Mouse (Mus musculus): ENCODE measurements at regions not wholly inside any gene's neighbourhood (a gene's known extent, or its start where the extent isn't known, plus 50 kb on each side); places are given as distances from the start of the nearest gene placed in this dataset.

DNA sequence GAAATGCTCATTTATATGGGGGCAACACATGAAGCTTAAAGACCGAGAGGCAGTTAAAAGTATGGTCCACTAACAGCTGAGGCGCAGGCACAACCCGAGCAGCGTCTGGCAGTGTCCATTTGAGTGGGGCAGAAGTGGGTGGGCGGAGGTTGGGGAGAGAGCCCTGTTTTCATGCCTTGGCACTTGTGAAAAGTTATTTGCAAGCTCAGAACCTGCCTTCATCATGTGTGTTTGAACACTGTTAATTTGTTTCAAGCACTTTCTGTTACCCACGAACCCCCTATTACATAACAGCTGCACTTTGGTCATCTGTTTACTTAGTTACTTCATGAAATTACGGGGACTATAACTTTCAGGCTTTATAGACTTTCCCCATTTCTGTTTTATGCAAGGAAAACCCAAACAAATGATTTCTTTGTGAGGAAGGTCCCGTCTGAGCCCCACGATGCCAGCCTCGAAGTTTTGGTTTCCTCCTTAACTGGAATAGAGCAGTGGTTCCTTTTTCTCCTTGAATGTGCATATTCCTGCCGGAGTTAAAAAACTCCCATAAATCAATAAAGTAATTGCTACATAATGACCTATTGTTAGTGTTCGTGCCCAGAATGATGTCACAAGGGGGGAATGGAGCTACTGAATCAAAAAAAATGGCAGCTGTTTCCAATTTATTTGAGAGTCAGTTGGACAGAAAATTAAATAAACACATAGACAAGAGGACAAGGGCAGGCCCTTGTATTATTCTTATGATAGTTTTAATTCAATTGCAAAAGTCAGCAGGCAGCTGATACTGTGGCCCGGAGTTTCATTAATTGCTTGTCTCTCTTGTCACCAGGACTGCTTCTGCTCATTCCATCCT is 363.6 kb downstream of the Etnk1 start:
- DNase-seq (ENCODE audit: extremely low spot score, low read depth, low spot score) = peak; percentile 28

DNA sequence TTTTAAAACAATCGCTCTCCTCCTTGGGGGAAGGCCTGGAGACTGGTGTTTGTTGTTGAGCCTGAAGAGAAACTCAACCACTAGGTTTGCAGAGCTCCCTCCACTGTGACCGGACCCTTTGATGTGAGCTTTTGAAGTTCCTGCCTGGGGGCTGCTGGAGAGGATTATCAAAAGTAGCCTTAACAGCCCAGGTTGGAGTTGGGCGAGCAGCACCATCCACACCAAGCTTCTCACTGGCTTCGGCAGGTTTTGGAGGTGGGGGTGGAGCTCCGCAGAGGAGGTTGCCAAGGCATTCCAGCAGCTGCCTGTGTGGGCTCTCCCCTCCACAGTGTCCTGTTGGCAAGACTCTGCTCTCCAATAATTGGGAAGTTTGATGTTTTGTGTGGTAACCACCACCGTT is 364.5 kb downstream of the Etnk1 start:
- no peak for DNase-seq (ENCODE audit: extremely low spot score, low read depth, low spot score)

- no peak for DNase-seq (ENCODE audit: extremely low spot score, low read depth, low spot score)
Observed at GRCm38 (mm10) chr6:143532380-143532779, 365.4 kb downstream of the Etnk1 start.

- DNase-seq (ENCODE audit: extremely low spot score, low read depth, low spot score) = no peak
Observed at GRCm38 (mm10) chr6:143535265-143535664, 368.2 kb downstream of the Etnk1 start.

GRCm38 (mm10) chr6:143535726-143536125 is 368.7 kb downstream of the Etnk1 start:
- DNase-seq (ENCODE audit: extremely low spot score, low read depth, low spot score) = no peak

DNA sequence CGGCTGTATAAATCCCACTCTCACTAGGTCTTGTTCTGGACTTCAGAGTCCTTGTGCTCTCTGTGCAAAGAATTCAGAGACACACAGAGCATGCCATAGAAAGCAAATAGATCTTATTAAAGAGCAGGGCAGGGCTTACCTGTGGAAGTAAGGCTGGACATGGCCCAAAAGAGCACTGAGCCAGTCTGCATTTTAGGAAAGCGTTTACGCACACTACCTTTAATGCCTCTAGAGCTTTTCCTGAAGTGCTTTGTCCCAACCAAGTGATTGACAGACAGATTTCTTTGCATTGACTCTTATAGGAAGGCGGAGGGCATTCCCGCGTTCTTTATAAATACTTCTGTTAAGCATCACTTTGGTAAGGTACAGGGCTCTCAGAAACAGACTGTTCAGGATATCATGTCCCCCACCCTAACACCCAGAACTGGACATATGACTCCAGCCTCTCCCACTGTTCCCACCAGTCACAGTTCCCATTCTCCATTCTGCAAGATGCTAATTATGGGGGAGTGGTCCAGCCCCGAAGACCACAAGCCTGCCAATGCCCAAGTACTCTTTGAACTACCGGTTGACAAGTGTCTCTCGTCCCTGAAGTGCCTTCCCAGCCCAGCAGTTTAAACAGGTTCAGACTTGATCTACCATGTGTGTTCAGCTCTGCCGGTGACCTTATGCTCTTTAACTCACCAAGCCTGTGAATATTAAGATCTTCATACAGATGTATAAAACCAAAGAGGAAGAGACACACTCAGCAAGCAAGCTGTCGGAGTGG is 369.7 kb downstream of the Etnk1 start:
- DNase-seq (ENCODE audit: extremely low spot score, low read depth, low spot score) = no peak

DNA sequence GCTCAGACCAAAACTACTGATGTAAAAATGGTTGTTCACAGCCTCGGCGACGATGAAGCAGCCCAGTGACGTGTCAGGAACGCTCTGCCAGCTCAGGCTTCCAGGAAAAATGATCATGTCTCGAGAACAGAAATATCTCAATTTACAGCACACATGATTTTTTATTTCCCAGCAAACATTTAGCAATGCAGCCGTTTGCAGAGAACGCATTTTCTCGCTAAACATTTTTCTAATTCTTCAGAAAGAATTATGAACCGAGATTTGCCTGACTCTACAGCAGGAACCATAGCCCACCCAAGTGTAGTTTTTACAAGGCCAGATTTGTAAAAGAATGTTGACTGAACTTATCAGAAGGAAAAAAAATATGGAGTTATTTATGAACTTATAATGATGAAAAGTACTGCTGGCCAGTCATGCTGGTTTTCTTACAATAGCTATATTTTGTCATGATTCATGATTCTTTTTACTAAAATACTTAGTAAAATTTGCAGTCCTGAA is 380.4 kb downstream of the Etnk1 start:
- DNase-seq (ENCODE audit: extremely low spot score, low read depth, low spot score) = no peak

- DNase-seq (ENCODE audit: extremely low spot score, low read depth, low spot score) = no peak
Observed at GRCm38 (mm10) chr6:143554946-143555345, 387.9 kb downstream of the Etnk1 start.

- no peak for DNase-seq (ENCODE audit: extremely low spot score, low read depth, low spot score)
Observed at GRCm38 (mm10) chr6:143558046-143558884, 391.2 kb downstream of the Etnk1 start.

DNA sequence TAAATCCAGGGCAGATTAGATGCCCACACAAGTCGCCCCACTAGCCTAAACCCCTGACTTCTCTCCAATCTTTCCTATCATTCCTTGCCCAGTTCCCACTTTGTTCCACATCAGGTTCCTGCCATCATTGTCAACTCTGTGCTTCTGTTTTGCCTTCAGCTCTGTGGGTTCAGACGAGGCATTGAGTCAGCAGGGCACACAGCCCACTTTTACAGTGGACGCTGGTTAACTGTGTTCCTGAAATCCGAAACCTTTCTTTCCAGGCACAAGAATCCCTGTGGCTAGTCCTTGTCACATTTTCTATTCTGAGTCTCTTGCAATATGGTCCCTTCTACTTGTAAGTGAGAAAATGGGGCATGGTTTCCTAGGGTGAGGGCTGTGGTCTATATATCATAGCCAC is 392.3 kb downstream of the Etnk1 start:
- no peak for DNase-seq (ENCODE audit: extremely low spot score, low read depth, low spot score)

- no peak for DNase-seq (ENCODE audit: extremely low spot score, low read depth, low spot score)
Observed at GRCm38 (mm10) chr6:143561316-143562088, 394.5 kb downstream of the Etnk1 start.

DNA sequence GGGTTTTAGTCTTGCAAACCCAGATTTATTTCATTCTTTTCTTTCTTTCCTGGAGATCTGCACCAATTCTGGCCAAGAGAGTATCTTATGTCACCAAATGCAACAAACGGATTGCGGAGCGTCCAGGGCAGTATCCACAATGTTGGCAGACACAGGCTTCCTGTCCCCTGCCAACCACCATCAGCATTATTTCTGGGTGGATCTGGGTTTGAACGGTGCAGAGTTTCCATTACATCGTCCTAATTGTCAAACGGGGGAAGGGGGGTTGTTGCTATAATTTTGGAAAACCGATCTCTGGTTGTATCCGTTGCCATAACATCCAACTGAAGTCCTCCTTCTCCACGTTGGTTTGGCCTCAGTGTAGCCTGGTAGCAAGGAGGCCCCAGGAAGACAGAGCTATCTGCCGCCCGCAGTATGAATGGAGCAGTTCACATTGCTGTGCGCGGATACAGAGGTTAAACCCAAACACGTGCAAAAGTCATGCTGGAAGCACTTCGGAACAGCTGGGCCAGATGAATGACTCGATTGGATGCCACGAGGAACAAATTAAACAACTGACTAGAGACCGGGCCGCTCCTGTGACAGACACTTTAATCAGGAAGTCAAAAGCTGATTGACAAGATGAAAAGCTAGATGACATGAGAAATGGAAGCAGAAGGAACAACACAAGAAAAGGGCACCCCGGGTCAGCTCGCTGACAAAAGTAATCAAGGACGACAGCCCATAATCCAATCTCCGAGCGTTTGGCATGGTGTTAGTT is 404.5 kb downstream of the Etnk1 start:
- DNase-seq (ENCODE audit: extremely low spot score, low read depth, low spot score) = no peak

DNA sequence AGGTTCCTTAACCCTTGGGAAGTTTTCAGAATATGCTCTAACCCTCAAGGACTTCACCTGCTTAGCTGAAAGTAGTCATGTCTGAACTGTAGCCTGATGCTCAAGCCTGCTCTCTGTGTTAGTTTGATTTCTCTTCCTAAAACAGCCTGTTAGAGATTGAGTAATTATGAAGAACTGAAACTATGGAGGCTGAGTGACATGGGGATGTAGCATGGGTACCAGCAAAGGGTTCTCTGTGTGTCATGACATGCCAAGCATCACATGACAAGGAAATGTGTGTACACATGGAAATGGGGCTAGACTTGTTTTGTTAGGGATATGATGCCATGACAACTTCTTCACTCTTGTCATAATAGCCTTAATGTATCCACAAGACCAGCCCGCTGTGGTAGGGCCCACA is 412.2 kb downstream of the Etnk1 start:
- DNase-seq (ENCODE audit: extremely low spot score, low read depth, low spot score) = no peak

- no peak for DNase-seq (ENCODE audit: extremely low spot score, low read depth, low spot score)
Observed at GRCm38 (mm10) chr6:143589666-143590065, 422.6 kb downstream of the Etnk1 start.

- DNase-seq (ENCODE audit: extremely low spot score, low read depth, low spot score) = no peak
Observed at GRCm38 (mm10) chr6:143590231-143590630, 423.2 kb downstream of the Etnk1 start.

- no peak for DNase-seq (ENCODE audit: extremely low spot score, low read depth, low spot score)
Observed at GRCm38 (mm10) chr6:143592490-143592889, 425.5 kb downstream of the Etnk1 start.

DNA sequence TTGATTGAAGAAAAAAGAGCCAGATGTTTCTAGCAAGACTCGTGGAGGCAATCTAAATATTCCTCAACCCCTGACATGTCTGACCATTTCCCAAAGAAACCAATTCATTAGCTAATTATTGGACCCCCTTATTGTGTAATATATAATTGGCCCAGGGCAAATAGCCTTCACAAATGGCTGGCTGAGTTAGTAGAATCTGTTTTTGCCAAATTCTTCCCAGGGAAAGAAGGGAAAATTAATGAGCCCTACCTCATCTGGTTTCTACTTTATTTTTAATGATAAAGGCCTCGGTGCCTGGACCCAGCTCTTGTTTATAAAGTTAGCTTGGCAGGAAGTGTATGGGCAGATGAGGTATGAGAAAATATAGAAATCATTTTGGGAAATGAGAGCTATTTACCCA is 428.5 kb downstream of the Etnk1 start:
- no peak for DNase-seq (ENCODE audit: extremely low spot score, low read depth, low spot score)

DNA sequence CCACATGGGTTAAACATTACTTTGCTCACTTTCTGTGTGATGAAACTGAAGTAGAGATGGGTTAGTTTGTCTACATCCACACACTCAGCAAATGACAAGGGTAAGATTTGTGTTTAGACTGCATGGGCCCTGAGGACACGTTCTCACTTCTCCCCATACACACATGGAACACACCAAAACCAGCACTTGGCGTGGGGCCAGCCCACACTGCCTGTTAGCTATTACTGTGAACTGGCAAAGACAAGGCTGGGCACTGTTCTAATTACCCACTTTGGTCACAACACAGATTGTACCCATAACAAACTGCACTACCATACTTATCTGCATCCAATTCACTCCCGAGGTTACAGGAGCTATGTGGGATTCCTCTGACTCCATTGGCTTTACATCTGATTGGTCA is 430.4 kb downstream of the Etnk1 start:
- DNase-seq (ENCODE audit: extremely low spot score, low read depth, low spot score) = no peak

DNA sequence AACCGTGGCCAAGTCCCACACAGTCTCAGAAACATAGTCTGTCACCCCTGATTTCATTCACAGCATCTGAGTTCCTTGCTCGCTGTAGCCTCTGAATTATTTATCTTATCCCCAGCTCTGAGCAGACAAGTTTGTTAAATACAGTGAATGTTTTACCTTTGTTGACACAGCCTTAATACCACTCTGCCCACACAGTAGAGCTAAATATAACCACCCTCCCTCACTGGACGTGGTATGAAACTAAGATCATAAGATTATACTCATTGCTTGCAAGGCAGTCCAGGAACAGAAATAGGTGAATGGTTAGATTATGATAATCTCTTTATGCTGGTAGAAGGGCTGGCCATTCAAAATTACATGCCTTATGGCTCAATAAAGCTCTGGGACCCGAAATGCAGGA is 431.9 kb downstream of the Etnk1 start:
- DNase-seq (ENCODE audit: extremely low spot score, low read depth, low spot score) = no peak

DNA sequence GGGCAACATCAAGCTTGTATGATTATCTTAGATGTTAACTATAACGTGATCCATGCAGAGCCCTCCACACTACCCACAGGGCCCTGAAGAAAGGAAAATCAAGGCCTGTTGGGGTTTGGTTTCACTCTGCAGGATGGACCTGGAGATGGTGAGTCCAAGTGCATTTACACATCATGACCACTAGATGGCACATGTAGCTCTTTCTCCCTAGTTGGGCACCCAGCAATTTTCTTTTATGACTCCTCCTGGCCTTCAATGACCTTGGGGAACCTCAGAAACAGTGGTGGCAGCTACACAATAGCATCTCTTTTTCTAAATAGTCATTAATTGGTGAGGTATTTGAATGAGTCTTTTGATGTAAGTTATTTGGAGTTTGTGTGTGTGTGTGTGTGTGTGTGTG is 442.1 kb downstream of the Etnk1 start:
- no peak for DNase-seq (ENCODE audit: extremely low spot score, low read depth, low spot score)
